Mouse (Mus musculus) E14TG2a.4 (cell line): ENCODE measurements around the gene Pakap.

Source experiments
- CTCF ChIP-seq: conservative IDR thresholded peaks from 2 replicates; pipeline ENCODE4 v1.5.1; 2014; ENCODE audit warnings: low read length
- POU5F1 ChIP-seq: IDR thresholded peaks from 2 replicates; pipeline ENCODE4 v1.6.1; 2014; ENCODE audit warnings: low read length, borderline replicate concordance

DNA sequence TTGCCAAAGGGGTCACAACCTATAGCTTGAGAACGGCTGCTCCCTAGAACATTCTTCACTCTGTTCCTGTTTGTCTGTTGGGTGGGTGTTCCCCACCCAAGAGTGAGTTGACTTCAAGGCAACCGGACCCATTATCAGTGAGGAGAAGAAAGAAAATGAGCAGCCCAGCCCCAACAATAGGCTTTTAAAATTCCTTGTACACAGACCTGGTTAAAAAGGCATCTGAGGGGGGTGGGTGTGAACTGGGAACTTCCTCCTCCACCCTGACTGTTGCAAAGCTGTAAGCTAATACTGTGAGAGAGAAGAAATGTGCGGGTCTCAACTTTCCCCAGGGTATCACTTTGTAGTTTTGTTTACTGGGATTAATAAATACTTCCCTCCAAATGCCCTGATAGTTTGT is 226.6 kb downstream of the Pakap start:
- TF ChIP-seq CTCF = no peak
- TF ChIP-seq POU5F1 = no peak
